26 mouse cellular contexts compared by ENCODE assay signal in the genomic region with DNA sequence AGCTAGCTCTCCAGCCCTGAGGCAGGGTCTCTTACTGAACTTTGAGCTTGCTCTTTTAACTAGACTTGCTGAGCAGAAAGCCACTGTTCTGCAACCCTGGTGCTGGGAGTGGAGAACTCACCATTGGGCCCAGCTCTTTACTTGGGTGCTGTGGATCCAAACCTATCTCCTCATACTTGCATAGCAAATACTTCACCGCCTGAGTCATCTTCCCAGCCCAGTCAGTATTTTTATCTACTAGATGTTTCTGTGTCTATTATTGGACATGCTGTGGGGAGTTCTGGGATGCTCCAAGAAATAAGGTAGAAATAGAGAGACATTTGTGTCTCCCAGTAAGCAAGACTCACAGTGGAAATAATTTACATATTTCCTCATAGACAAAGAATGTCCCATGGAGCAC. TPM values are rescaled to one million over a fixed set of nuclear protein-coding genes. Genes with fewer than 3 reads are reported as not detected.
DNase-seq lines count a peak whose midpoint lies in the region; ATAC-seq and TF ChIP-seq lines count a peak whose summit lies in the region.
"Had no signal": no experiment of that assay in that cellular context is flagged by ENCODE, and none has a peak within 500 bp of the region (broad histone marks: within the 10 kb centered on the region; RNA-seq: fewer than 3 reads in every experiment).

No protein-coding gene starts in this region.

- H3K36me3 ChIP-seq in liver, embryonic 16.5 days (ENCODE audit: control insufficient read depth, insufficient read depth): no peaks in the 10 kb centered on the region
- H3K36me3 ChIP-seq: embryonic facial prominence, embryonic 15.5 days; heart, embryonic 13.5 days; hindbrain, embryonic 12.5 days had no signal

- CTCF ChIA-PET in Patski (lab: Charles Lee): interaction anchor here (0.9 to 2.1 kb wide), 2 partner anchors 10 to 21 kb away, joined by 4 to 7 read pairs; no protein-coding TSS in a partner anchor

- POLR2A ChIA-PET in Patski (lab: Charles Lee): no interaction called here

- H3K27ac ChIP-seq in liver, embryonic 16.5 days (ENCODE audit: low read length): no peak overlapping the region
- H3K27ac ChIP-seq: embryonic facial prominence, embryonic 15.5 days; gastrocnemius, adult 2 months; heart, embryonic 13.5 days; hindbrain, embryonic 12.5 days had no signal

- H3K4me3 ChIP-seq in liver, embryonic 16.5 days (ENCODE audit: low read depth, low read length): no peak overlapping the region
- H3K4me3 ChIP-seq: embryonic facial prominence, embryonic 15.5 days; gastrocnemius, adult 2 months; heart, embryonic 13.5 days; hindbrain, embryonic 12.5 days had no signal

- no peak overlapping the region for H3K4me2 ChIP-seq in liver, embryonic 16.5 days (ENCODE audit: low read depth, low read length)
- H3K4me2 ChIP-seq: embryonic facial prominence, embryonic 15.5 days; heart, embryonic 13.5 days; hindbrain, embryonic 12.5 days had no signal

- intact Hi-C loops in left cerebral cortex, postnatal 14 days (cut with DNase I): no loop called here
- intact Hi-C loops in left cerebral cortex, postnatal 4 days (cut with DNase I): loop anchor here (5.0 kb wide), 1 partner anchor 33 kb away; a partner anchor contains a TSS

- ATAC-seq in Patski: peak; percentile 71
- ATAC-seq in liver, embryonic 16.5 days (ENCODE audit: low read depth): peak; percentile 17; the same call in 1 of the 2 replicates
- ATAC-seq: forebrain, embryonic 16.5 days; hindbrain, embryonic 16.5 days had no signal

- 94% methylated on average over 1 of the region's 1 CpGs for WGBS in liver, embryonic 16.5 days (ENCODE audit: insufficient replicate concordance)

- no peak for TF ChIP-seq CTCF in Patski (IDR thresholded peaks at IDR 0.05)

- no peaks in the 10 kb centered on the region; the same call in 1 of the 2 replicates for H3K4me1 ChIP-seq in liver, embryonic 16.5 days (ENCODE audit: control insufficient read depth, low read depth, low read length)
- H3K4me1 ChIP-seq: hindbrain, embryonic 12.5 days had no signal

- DNase-seq in left cerebral cortex, postnatal 14 days (ENCODE audit: low spot score in 2 of 2): peak; percentile 11 to 33
- no peak for DNase-seq in left cerebral cortex, postnatal 4 days
- DNase-seq in 3T3-L1 (ENCODE audit: low read depth, low spot score) (peak; percentile 46), Patski (ENCODE audit: low read depth, low spot score) (no peak)
- DNase-seq in lung, postnatal 14 days: no peak
- DNase-seq: adrenal gland, postnatal 10 days; cerebellum, adult 11 months; cerebellum, adult 8-10 months; embryo, embryonic 11 days; gastrocnemius, adult 2 months; gastrocnemius, postnatal 25 days; heart, postnatal 10 days; heart, postnatal 4 days had no signal

- no peaks in the 10 kb centered on the region for H3K9me3 ChIP-seq in liver, embryonic 16.5 days (replicated peaks; ENCODE audit: control insufficient read depth, low read length)
- H3K9me3 ChIP-seq: embryonic facial prominence, embryonic 15.5 days; hindbrain, embryonic 12.5 days had no signal

- no peaks in the 10 kb centered on the region for H3K27me3 ChIP-seq in Patski
- H3K27me3 ChIP-seq in liver, embryonic 16.5 days (ENCODE audit: control insufficient read depth, insufficient read depth, low read depth, low read length): peaks cover 3% of the 10 kb centered on the region; the same call in 1 of the 2 replicates
- H3K27me3 ChIP-seq: embryonic facial prominence, embryonic 15.5 days; heart, embryonic 13.5 days; hindbrain, embryonic 12.5 days had no signal

- H3K9ac ChIP-seq in liver, embryonic 16.5 days (ENCODE audit: low read depth, low read length): no peak overlapping the region
- H3K9ac ChIP-seq: embryonic facial prominence, embryonic 15.5 days; heart, embryonic 13.5 days; hindbrain, embryonic 12.5 days had no signal

- in situ Hi-C loops in Patski (cut with MboI; ENCODE audit: low pct_unique_long_range_greater_than_20kb): no loop called here

RNA-seq across cellular contexts. Expression of a gene that starts 33.0 kb away (rescaled TPM):
- not detected for total RNA-seq in left cerebral cortex, postnatal 14 days (2021)
- not detected for total RNA-seq in left cerebral cortex, postnatal 4 days (2021)
- polyA plus RNA-seq in Patski (2021): not detected
- polyA plus RNA-seq in liver, embryonic 16.5 days (2015; fragmentation: Nextera tagmentation; extraction: Ambion mirVana): not detected in 2 replicates
- total RNA-seq: adrenal gland, postnatal 10 days; adrenal gland, postnatal 4 days; common myeloid progenitor, adult 5-6 weeks; ES-E14; gastrocnemius, adult 2 months; gastrocnemius, postnatal 25 days; granulocyte monocyte progenitor cell, adult 5-6 weeks; heart, postnatal 10 days; heart, postnatal 4 days had no signal
- polyA plus RNA-seq: brain, embryonic 14.5 days; embryonic facial prominence, embryonic 11.5 days; forebrain, embryonic 11.5 days; forebrain, embryonic 16.5 days; heart, embryonic 13.5 days; hindbrain, embryonic 12.5 days; hindbrain, embryonic 16.5 days had no signal

RNA-seq across cellular contexts. Expression of a gene that starts 35.2 kb away (rescaled TPM):
- total RNA-seq in left cerebral cortex, postnatal 14 days (2021): 10 to 100 TPM; 81.8 to 90.3 TPM
- 100 to 1,000 TPM in 1 of 2 experiments, 10 to 100 TPM in 1; 96.1 to 106 TPM for total RNA-seq in left cerebral cortex, postnatal 4 days (2021)
- 58.7 TPM for polyA plus RNA-seq in Patski (2021)
- polyA plus RNA-seq in liver, embryonic 16.5 days (2015; fragmentation: Nextera tagmentation; extraction: Ambion mirVana): 39.0 and 44.7 TPM in 2 replicates

RNA-seq across cellular contexts. Expression of a gene that starts 35.8 kb away (rescaled TPM):
- total RNA-seq in left cerebral cortex, postnatal 14 days (2021): not detected
- total RNA-seq in left cerebral cortex, postnatal 4 days (2021): not detected
- 0.06 TPM for polyA plus RNA-seq in Patski (2021)
- 1.2 TPM in 1 of 2 replicates, not detected in the other for polyA plus RNA-seq in liver, embryonic 16.5 days (2015; fragmentation: Nextera tagmentation; extraction: Ambion mirVana)
- total RNA-seq: adrenal gland, postnatal 10 days; adrenal gland, postnatal 4 days; common myeloid progenitor, adult 5-6 weeks; ES-E14; gastrocnemius, adult 2 months; gastrocnemius, postnatal 25 days; granulocyte monocyte progenitor cell, adult 5-6 weeks; heart, postnatal 10 days; heart, postnatal 4 days had no signal
- polyA plus RNA-seq: brain, embryonic 14.5 days; embryonic facial prominence, embryonic 11.5 days; forebrain, embryonic 16.5 days; heart, embryonic 13.5 days; hindbrain, embryonic 12.5 days; hindbrain, embryonic 16.5 days had no signal

Comparison
In these comparisons a context has a peak if more than half of its experiments do, and no peak if none do; other contexts are left out.
1. DNase-seq: peak in left cerebral cortex, postnatal 14 days (2 of 2) and 3T3-L1 (single experiment); none in left cerebral cortex, postnatal 4 days (single experiment), Patski (single experiment) and lung, postnatal 14 days (single experiment).